Mouse (Mus musculus) urinary bladder, adult 2 months (tissue): ENCODE results near the gene Cd96. TPM values are rescaled to one million over a fixed set of nuclear protein-coding genes. Genes with fewer than 3 reads are reported as not detected.

Experiments
- DNase-seq: peaks from one replicate; pipeline ENCODE4 v3.0.0; 2022; ENCODE audit warnings: low spot score
- polyA plus RNA-seq: library from polyadenylated mRNA; depleted of rRNA; stranded (reverse); fragments of >200 nt; gene quantifications from 2 replicates; pipeline ENCODE4 v1.2.3, GENCODE M21; 2012; rRNA removed

Gene Cd96
- polyA plus RNA-seq, 1 experiment, result 0.19 TPM

- DNase-seq, result no peak
Observed at GRCm38 (mm10) chr16:45986236-45986635, 133.8 kb downstream of the Cd96 start.

Other genes with a start within 250 kb of the Cd96 start
- 65.9 and 73.9 TPM in 2 replicates for gene Phldb2, start 166.7 kb downstream of the Cd96 start, polyA plus RNA-seq
- 0.63 and 0.78 TPM in 2 replicates for gene Plcxd2, start 110.0 kb downstream of the Cd96 start, polyA plus RNA-seq
- gene Gm4737, start 34.8 kb upstream of the Cd96 start, polyA plus RNA-seq, result 4.3 and 5.9 TPM in 2 replicates